Mouse (Mus musculus) right cerebral cortex, postnatal 14 days (tissue): ENCODE results near the gene Olfr1153.

Experiments used
- DNase-seq: peaks from one replicate; pipeline ENCODE4 v3.0.0; 2022

The Olfr1153 gene

DNA sequence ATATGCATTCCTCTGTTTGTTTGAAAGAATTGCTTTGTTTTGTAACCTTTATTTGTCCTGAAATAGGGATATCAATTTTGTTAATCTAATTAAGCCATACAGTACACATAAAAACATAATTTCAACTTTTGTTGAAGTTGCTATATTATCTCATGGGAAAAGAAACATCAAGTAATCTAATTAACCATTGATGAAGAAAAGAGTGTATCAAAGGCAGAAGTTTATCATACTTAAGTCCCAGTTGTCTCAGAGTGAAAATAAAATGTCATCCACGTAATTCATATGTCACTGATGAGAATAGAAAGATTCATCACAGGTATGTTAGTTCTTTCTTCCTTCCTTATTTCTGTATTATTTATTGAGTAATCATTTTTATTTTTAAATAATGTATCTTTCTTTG is at the start of gene Olfr1153:
Gene Olfr1153 (plus strand): TSS at position 301 of the 400 bp plus-strand sequence.
- no peak for DNase-seq

DNA sequence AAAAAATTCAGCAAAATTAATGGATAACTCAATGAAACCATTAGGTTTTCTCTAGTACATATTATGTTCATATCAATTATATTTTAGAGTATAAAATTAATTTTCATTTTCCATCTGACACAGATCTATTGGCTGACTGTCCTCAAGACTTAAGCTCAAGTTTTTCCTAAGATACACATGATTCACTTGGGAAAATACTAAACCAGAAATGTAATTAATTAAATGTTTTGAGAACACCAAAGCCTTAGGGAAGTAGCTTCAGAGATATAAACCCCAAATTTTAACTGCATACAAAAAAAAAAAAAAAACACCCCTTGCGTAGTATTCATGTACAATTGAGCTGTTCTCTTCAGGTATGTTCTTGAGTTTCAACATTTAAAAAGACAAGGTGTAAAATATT is 39.2 kb upstream of the Olfr1153 start, which contains the start of gene Olfr1151:
Gene Olfr1151 (plus strand): TSS at position 301 of the 400 bp plus-strand sequence.
- no peak for DNase-seq

- no peak for DNase-seq
Measured at GRCm38 (mm10) chr2:87866192-87866591, 28.6 kb upstream of the Olfr1153 start, which contains the start of gene Olfr1152. Olfr1152 (plus strand) TSS chr2:87866492.

DNA sequence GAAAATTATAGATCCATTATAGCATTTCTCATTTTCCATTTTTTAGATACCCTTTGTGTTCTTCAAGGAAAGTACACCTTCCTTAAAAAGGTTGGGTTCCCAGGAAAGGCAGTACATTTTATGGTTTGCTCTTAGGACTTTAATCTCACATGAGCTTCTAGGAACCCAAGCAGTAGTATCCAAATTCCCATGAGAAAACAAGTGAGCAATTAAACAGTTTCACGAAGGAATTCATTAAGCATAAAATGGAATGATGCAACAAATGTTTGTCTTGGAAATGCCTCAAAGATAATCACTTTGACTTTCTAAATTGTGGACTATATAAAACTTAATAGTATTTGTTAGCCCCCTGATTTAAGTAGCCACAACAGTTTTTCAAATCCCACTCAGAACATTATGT is 10.3 kb downstream of the Olfr1153 start, which contains the start of gene Olfr1154:
Gene Olfr1154 (minus strand): TSS at position 101 of the 400 bp plus-strand sequence.
- no peak for DNase-seq

DNA sequence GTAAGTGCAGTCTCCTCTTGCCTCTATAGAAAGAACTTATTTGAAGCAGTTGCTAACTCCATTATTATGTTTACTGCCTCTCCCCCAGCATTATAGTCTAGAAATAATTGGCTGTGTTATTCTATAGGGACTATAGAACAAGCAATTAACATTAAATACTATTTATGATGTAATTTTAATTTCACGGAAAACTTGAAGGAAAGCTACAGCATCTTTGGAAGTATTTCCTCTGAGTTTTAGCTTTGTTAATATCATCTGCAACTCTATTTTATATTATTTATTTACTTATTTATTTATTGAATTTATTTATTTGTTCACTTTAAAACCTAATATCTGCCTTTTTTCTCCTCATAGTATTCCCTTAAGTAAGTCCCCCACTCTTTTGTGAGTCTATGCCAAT is 50.3 kb downstream of the Olfr1153 start, which contains the start of gene Olfr1155:
Gene Olfr1155 (minus strand): TSS at position 101 of the 400 bp plus-strand sequence.
- no peak for DNase-seq
